Comparison of ENCODE assay signal across 20 mouse cellular contexts in genomic region chr2:25587290-25587689, GRCm38 (mm10). TPM values are rescaled to one million over a fixed set of nuclear protein-coding genes. Genes with fewer than 3 reads are reported as not detected.
"Had no signal": no experiment of that assay in that cellular context is flagged by ENCODE, and none has a peak within 500 bp of the region (broad histone marks: within the 10 kb centered on the region; RNA-seq: fewer than 3 reads in every experiment).

No protein-coding gene starts in this region.

- DNase-seq: gastrocnemius, adult 2 months; gastrocnemius, postnatal 10 days; gastrocnemius, postnatal 25 days; heart, adult 2 months; heart, postnatal 14 days; heart, postnatal 36 days; kidney, adult 18-20 months; kidney, adult 8-10 months; kidney, postnatal 10 days; kidney, postnatal 4 days; layer of hippocampus, adult 9-11 months; liver had no signal

- H3K4me3 ChIP-seq: gastrocnemius, adult 2 months; heart, adult 2 months; hindbrain, embryonic 10.5 days; hindbrain, embryonic 12.5 days; intestine, embryonic 15.5 days; left cerebral cortex, adult 2 months; limb, embryonic 10.5 days; limb, embryonic 12.5 days had no signal

- H3K27ac ChIP-seq: gastrocnemius, adult 2 months; hindbrain, embryonic 10.5 days; hindbrain, embryonic 12.5 days; hindbrain, embryonic 14.5 days; intestine, embryonic 15.5 days; left cerebral cortex, adult 2 months; limb, embryonic 10.5 days; limb, embryonic 12.5 days had no signal

RNA-seq across cellular contexts. Expression of gene Ajm1, which starts 5.7 kb away (rescaled TPM):
- total RNA-seq: gastrocnemius, adult 2 months; gastrocnemius, postnatal 25 days; granulocyte monocyte progenitor cell, adult 5-6 weeks had no signal
